Mouse (Mus musculus) heart, postnatal 14 days (tissue): ENCODE measurements around the gene Rfx3. TPM values are rescaled to one million over a fixed set of nuclear protein-coding genes. Genes with fewer than 3 reads are reported as not detected.

Experiments
- DNase-seq, 2 experiments: peaks; one replicate each; pipeline ENCODE4 v3.0.0; 2021 to 2022
- intact Hi-C: fragments of 180-260 bp; cut with DNase I; formaldehyde crosslinking; loops from one replicate; pipeline ENCODE4 v1.15.1; 2025
- total RNA-seq, 2 experiments: library from RNA; stranded (reverse); gene quantifications; 2 replicates each; pipeline ENCODE4 v1.2.3; 2021

Rfx3 gene
- total RNA-seq, 2 experiments from 2014 or later = 4.7 to 6.0 TPM

DNA sequence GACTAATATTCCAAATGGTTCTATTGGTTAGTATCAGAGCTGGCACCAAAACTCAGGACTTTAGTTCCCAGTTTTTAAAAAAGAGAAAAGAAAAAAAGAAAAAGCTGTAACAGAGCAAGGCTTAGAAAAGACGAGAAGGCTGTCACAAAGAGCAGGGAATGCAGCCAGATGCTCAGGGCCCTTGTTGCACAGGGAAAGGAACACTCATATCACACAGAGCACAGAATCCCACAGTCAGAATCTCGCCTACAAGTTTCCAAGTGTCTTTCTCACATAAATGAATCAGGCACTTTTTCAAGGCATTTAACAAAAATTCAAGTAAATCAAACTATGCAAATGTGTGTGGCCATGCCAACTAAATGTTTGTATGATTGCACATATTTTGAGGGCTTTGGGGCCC is 94.5 kb downstream of the Rfx3 start:
- intact Hi-C loops = no loop called here
- no peak for DNase-seq

DNA sequence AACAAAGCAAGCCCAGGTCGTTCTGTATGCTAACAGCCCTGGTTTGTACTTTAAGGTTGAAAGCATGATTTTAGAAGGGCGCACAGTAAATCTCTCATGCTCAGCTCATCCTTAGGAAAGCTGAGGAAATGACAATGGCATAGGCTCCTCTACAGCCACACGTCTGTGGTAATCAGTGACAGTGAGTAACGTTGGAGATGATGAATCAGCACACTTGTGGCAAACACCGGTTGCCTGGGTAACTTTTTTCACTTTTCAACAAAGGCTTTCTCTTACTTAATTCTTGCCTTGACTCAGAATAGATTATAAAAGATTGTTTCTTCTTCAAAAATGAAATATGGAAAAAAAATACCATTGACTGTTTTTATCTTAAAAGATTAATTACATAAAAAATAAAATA is 104.0 kb downstream of the Rfx3 start:
- intact Hi-C loops = no loop called here
- no peak for DNase-seq

DNA sequence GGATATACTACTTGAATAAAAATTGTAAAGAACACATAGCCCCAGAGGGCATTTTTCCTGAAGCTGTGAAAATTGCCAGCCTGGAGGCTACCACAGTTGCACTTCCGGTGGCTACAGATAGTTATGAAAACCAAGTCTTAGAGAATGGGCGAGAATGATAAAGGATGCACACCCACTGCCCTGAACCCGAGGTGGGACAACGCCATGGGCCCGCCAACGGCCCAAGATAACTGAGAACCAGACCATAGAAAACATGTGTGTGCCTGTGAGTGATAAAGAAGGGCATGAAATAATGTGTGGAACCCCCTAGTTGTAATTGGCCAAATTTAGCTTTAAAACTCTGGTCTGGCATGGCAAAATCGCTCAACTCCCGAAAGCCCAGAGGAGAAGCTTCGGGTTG is 105.0 kb downstream of the Rfx3 start:
- intact Hi-C loops = no loop called here
- DNase-seq = no peak

DNA sequence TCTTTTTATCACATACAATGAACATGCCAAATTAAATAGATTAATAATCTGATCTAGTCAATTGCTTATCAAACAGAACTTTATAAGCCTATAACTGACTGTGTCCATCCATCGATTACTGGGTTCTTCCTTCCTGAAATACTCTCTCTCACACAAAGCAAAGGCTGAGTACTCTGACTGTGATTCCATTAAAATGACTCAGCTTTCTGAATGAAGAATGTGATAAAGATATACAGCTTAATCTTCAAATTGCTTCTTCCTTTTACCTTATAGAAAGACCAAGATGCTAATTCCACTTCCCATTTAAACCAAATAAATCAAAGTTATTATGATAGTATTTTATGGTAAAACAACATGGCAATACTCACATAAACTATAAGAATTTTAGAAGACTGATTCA is 105.8 kb downstream of the Rfx3 start:
- no peak for DNase-seq
- intact Hi-C loops = no loop called here

DNA sequence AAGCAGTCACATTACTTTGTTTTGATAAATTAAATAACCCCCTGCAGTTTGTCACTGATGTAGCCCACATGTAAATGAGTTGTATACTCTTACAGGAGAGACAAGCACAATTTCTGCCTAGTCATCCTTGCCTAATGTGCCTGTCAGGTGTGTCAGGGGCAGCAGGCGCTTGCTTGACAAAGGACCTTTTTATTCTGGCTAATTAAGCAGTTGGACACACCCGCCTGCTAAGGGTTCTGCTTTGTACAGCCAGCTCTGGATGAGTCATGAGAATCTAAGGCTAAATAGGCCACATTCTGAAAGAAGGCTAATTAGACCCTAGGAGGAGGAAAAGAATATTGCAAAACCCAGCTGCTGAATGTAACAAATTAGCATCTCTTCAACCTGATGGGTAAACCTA is 106.3 kb downstream of the Rfx3 start:
- DNase-seq = no peak
- intact Hi-C loops = no loop called here

DNA sequence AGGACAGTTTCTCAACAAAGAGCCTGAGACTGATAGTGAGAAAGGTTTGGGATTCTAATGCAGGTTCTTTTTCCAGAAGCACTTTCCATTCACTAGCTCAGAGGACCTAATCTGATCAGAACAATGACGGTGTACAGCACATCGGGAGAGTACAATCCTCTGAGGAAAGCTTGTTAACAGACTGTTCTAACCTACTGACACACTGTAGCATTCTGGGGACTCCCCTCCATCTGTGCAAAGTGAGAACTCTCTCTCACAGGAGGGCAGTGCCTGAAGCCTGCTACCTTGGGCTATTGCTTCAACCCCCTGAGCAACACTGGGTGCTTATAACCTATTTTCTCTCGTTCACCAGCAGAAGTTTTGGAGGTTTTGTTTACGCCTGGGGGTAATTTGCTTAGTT is 106.8 kb downstream of the Rfx3 start:
- intact Hi-C loops = no loop called here
- DNase-seq = no peak

DNA sequence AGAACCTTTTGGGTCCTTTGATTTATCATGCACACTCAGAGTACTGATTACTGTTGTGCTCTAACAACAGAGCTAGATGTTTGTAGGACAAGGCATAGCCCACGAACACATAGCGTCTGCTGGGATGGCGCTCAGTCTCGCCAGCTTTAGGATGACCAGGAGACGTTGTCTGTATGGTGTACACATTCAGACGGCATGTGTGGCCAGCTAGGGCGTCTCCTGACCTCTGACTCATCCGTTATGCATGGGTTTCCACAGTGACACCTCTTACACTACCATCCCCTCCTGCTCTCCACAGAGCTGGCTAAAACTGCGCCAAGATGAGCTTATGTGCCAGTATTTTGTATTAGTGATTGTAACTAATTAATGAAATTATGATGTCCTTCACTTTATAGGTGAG is 108.4 kb downstream of the Rfx3 start:
- intact Hi-C loops = no loop called here
- DNase-seq = no peak

DNA sequence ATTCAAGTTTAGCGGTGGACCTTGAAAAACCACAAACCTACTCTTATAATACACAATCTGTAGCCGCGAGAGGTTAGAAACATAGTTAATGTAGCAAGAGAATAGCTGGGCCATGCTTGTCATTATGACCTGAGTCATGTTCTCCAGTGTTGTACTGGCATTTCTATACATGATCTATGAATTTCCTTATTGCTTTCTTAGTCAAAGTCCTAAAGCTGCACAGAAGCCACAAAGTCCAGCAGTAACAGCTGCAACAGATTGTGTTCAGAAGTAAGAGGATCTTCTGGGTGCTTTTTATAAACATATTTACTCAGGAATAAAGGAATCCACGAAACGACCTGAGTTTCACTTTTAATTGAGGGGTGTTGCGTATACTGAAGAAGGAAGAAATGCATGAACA is 109.3 kb downstream of the Rfx3 start:
- DNase-seq = no peak
- intact Hi-C loops = no loop called here

DNA sequence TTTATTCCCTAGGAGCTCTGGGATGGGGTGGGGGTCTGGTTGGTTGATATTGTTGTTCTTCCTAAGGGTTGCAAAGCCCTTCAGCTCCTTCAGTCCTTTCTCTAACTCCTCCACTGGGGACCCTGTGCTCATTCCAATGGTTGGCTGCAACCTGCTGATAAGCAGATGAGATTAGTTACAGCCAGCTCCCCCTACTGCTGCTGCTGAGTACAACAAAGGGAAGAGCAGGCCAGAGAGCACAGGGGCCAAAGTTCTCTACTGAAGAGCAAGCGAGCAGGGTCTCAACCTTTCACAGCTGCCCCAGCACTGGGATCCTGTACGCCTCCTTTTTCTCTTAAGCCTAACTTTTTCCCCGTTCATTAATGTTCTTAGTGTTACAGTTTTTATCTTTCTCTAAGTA is 126.4 kb downstream of the Rfx3 start:
- intact Hi-C loops = no loop called here

DNA sequence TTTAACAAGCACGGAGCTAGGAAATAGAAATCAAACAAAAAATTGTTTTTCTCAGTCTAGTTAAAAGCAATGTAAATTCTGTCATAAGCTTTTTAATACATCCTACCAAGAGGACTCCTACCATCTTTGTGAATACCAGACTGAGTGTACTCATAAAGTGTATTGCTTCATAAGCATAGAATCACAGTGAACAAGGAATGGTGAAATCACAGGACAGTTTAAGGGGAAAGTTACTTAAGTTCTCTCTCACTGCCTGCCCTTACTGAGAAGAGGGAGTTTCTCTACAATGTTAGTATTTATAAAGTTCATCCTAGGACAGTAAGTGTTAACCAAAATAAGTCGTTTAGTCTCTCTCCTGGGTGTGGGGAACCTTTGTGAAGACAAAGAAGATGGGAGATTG is 133.5 kb downstream of the Rfx3 start:
- no peak for DNase-seq
- intact Hi-C loops = no loop called here

More for the DNA sequence above, 126.4 kb downstream of the Rfx3 start:
- no peak for DNase-seq

DNA sequence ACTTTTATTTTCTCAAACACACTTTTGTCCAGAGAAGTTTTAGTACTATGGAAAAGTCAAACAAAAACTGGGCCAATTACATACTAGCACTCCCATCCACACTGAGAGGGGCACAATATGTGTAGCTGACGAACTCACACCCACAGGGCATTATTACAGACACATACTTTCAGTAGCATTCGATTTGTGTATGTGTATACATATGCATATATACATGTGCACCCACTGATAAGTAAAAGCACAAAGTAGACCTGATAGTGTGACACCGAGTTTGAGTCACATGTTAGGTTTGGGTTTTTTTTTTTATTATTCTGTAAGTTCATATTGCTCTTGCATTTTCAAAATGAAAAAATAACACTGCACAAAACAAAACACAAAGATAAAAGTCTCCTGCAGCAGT is 140.2 kb downstream of the Rfx3 start:
- intact Hi-C loops = no loop called here
- no peak for DNase-seq

DNA sequence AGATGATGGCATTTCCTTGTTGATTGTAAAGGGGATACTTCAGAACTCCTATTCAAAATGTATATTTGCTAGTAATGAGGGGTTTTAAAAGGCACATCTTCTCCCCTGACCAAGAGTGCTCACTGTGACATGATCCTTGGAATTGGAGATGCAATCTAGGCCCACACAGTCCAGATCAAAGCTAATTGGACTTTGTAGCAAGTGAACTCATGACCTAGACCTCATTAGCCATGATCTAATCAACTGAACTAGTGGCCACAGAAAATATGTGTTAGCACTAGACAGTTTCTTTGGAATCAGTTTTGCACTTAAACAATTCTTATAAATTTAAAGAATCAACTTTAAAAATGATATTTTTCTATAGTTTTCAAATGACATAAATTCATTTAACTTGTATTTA is 151.3 kb downstream of the Rfx3 start:
- DNase-seq = no peak
- intact Hi-C loops = no loop called here

DNA sequence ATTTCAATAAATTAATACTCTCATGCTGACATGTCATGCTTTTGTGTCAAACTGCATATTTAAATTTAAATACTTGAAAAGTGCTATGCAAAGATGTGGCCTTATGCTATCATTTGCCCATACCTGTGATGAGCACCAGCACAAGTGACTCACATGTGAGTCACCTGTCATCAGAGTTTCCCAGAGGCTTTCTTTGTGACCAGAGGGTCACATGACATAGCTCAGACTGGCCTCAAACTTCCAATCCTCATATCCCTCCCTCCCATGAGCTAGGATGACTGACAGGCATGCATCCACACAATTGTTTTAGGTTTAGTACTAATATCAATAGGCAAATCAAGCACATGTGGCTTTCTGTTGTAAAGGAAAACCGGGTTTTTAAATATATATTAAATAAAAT is 162.0 kb downstream of the Rfx3 start:
- DNase-seq = no peak
- intact Hi-C loops = no loop called here

DNA sequence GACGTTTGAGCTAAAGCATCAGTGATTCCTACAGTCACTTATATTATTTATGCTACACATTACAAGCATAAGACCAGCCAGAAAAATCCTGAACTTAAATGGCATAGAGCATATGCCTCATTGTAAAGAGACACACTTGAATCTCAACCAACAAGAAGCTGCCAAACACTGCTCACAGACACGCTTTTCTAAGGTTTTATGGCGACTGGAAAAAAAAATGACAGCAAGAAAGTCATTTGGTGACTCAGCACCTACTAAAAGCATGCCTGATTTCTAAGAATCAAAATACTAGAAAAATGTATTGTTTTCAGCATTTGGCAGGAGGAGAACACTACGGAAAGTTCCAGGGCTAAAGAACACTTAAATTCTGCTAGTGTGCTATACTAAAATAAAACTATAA is 163.9 kb downstream of the Rfx3 start:
- no peak for DNase-seq
- intact Hi-C loops = no loop called here

DNA sequence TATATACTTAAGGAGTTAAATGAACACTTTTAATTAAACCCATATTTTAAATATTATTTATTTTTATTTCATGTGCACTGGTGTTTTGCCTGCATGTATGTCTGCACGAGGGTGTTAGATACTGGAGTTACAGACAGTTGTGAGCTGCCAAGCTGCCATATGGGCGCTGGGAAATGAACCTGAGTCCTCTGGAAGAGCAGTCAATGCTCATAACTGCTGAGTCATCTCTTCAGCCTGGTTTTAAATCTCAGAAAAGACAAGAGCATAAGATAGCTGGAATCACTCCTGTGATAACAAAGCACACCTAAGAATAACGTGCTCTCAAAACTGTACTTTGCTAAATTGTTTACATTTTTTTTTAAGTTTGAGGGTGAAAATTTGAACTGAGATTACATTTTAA is 172.3 kb downstream of the Rfx3 start:
- intact Hi-C loops = no loop called here
- DNase-seq = no peak

DNA sequence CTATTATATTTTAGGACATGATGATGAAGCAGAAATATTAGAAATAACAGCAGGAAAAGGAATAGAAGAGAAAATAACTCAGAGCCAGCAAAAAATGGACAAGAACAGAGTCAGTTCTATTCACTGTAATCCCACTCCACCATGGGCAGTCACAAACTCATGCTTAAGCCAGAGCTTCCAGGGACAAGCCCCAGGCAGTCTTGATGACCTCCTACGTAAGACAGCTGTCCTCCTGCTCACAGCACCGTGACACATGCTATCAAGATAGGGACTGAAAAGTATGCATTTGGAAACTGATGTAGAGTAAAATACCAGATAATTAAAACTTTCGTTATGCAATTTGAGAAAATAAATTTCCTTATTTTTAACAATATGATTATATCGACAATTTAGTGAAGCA is 172.9 kb downstream of the Rfx3 start:
- intact Hi-C loops = no loop called here
- DNase-seq = no peak

DNA sequence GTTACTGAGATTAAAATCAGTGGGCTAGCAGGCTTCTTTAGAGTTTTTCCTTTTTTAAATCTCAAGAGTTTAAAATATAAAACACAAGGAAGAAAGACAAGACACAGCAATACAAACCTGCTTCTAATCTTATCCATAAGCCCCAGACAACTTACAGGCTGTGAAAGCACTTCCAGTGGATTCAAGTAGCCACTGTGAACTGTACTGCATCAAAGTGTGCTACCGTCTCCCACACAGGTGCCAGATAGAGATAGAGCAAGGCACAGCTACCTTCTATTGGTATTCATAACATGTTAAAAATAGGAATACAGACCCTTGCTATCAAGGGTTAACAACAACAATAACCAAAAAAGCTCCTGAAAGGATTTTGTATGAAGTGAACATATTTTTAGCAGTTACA is 178.5 kb downstream of the Rfx3 start:
- no peak for DNase-seq
- intact Hi-C loops = no loop called here

DNA sequence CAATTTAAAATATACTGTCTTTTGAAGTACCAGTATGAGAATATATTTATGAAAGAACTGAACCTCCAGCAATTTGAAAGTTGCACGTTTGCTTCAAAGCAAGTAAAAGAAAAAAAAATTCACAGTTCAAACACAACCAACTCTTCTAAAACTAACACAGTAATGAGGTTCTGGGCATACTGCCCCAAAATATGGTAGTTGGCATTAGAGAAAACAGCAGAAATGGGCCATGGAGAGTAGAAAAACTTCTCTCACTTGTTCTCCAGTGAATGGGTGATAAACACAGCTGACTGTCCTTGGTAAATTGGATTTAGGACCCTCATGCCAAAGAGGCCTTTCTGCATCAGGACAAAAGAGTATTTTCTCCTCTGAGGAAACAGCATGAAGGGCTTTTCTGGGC is 182.7 kb downstream of the Rfx3 start:
- intact Hi-C loops = no loop called here
- no peak for DNase-seq

DNA sequence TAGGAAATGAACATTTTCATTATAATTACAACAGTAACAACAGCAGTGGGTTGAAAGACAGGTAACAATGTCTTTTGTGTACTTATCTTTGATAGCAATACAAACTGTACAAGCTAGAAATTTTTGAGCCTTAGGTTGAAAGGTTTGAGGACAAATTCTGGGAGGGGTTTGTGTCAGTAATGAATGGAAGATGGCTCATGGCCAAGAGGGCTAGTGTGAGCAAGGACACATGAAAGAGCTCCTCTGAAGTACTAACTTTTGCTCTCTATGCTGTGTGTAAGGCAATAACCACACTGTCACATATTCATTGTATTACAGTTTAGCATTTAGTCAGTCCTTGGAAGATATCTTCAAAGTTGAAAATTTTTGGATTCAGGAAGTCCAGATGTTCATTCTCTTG is 193.3 kb downstream of the Rfx3 start:
- DNase-seq = no peak
- intact Hi-C loops = no loop called here

DNA sequence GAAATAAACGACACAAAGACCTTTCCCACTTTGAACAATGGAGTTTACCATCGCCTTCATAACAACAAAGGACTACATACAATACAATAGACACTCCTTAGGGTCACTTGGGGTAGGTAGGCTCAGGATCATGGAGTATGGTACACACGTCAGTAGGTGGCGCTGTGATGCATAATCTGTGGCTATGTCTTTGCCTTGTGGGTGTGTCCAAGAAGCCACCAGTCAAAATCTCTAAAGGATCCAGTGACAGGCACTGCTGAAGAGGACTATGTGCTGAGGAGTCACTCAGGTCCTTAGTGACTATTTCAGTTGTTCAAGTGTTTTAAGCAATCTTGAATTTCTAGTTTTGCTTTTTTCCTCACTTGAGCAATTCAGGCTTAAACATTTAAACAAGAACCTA is 230.9 kb downstream of the Rfx3 start:
- DNase-seq = peak in 1 of 2 experiments; percentile 19
- intact Hi-C loops = no loop called here

DNA sequence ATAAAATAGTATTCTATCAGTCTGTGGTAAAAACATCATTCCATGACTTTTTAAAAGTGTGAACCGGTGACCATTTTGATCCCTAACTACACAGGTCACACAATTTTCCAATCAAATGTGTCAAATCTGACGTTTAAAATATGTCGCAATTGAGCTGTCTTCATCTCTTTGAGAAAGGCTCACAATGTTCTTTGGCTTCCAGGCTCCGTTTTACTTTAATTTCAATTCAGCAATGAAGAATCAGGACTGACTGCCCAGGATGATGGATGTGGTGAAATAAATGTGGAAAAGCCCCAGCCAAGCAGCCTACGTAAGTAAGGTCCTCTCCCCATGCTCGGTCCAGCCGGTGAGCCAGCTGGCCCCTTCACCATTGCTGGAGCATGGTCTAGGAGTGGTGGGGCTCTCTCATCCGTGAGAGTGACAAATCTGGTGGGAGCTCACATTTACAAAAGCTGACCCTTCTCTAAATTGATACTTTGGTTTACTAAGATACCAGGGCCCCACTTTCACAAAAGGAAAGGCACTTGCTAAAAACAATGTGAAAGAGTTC is 240.2 kb downstream of the Rfx3 start:
- intact Hi-C loops = no loop called here
- no peak for DNase-seq

DNA sequence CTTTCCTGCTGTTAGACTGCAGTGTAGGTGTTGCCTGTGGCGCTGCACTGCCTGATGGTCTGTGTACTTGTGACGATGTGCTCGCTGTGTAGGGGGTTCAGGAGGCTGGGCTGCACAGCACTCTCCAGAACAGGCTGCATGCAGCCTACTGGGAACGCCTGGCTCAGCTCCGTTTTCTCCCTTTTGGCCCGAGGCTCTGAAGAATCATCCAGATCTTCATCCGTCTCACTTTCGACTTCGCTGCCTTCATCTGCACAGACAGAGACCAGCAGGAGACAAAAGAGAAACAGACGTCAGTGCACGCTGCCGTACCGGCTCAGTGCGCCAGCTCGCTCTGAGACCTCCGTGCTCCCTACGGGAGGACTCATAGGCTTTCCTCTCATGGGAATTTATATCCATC is 242.5 kb downstream of the Rfx3 start:
- intact Hi-C loops = no loop called here
- DNase-seq = no peak

DNA sequence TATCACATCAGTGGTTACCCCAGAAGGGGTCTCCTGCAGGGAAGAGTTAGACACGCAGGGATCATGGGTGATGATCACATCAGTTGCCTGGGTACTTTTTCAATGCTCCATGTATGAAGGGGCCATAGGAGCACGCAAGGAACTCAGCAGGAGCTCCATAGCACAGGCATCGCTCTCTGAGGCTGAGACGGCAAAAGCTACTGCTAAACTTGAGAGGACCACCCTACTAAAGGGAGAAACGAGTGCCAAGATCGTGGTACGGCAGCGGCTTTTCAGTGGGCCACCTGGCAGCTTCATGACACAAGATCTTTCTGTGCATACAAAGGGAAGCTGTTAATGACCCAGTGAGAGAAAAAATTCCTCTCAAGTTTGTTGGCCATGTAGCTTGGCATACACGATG is 250.7 kb downstream of the Rfx3 start:
- no peak for DNase-seq
- intact Hi-C loops = no loop called here

DNA sequence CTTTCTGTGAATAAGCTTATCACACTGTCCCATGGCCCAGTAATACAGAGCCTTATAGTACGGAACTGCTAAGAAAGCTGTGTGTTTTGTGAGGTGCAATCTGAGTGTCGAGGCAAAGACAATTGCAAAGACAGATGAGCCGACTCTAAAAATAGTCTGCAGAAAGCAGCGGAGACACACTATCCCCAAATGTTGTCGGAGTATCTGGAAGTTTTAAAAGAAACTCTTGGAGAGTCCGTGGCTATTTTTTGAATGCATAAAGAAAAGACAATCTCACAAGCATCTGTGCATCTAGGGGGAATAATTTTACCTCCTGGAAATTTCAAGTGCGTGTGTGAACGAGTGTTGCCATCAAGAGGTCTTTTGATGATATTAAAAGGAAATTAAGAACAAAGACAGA is 251.6 kb downstream of the Rfx3 start:
- intact Hi-C loops = no loop called here
- DNase-seq = no peak
